Mouse (Mus musculus): ENCODE results near the gene Dnm3. TPM values are rescaled to one million over a fixed set of nuclear protein-coding genes. Genes with fewer than 3 reads are reported as not detected.

The Dnm3 gene
- total and polyA plus RNA-seq, 3 experiments = not detected

- Histone ChIP-seq H3K27me3 (ENCODE audit: control insufficient read depth in 1 of 2, insufficient read depth in 2 of 2, low read length in 2 of 2) (no peaks in the 10 kb centered on the region), H3K79me2 (ENCODE audit: control insufficient read depth, insufficient read depth, low read length, poor library complexity) (no peaks in the 10 kb centered on the region), H3K4me1 (ENCODE audit: control insufficient read depth in 1 of 2, insufficient read depth in 2 of 2, low read length in 2 of 2) (peaks cover 2 to 17% of the 10 kb centered on the region in 2 experiments), H3K36me3 (ENCODE audit: control insufficient read depth in 1 of 2, insufficient read depth in 2 of 2, low read length in 2 of 2) (peaks cover 0 to 23% of the 10 kb centered on the region in 2 experiments; a peak in 2 of 4 replicates), H3K9me3 (replicated peaks; ENCODE audit: insufficient read depth, low read length) (no peaks in the 10 kb centered on the region), H3K9ac (ENCODE audit: control insufficient read depth, low read depth, low read length, poor library complexity, severe bottlenecking) (no peak overlapping the region), H3K27ac (ENCODE audit: control insufficient read depth, low read depth, low read length) (peak overlapping the region; percentile 41; the same call in 1 of the 2 replicates), H3K4me3 (ENCODE audit: control insufficient read depth in 1 of 2, insufficient read depth in 1 of 2, low read depth in 2 of 2, low read length in 2 of 2) (no peak overlapping the region)
- DNase-seq (ENCODE audit: low read depth, low spot score) = no peak
- TF ChIP-seq TBP (IDR thresholded peaks at IDR 0.05; ENCODE audit: low read depth, low read length) (no peak), USF1 (IDR thresholded peaks at IDR 0.05; ENCODE audit: low read depth, low read length) (peak; percentile 70; the same call in 1 of the 2 replicates)
Measured at GRCm38 (mm10) chr1:162510013-162510356, 32.2 kb upstream of the Dnm3 start.

DNA sequence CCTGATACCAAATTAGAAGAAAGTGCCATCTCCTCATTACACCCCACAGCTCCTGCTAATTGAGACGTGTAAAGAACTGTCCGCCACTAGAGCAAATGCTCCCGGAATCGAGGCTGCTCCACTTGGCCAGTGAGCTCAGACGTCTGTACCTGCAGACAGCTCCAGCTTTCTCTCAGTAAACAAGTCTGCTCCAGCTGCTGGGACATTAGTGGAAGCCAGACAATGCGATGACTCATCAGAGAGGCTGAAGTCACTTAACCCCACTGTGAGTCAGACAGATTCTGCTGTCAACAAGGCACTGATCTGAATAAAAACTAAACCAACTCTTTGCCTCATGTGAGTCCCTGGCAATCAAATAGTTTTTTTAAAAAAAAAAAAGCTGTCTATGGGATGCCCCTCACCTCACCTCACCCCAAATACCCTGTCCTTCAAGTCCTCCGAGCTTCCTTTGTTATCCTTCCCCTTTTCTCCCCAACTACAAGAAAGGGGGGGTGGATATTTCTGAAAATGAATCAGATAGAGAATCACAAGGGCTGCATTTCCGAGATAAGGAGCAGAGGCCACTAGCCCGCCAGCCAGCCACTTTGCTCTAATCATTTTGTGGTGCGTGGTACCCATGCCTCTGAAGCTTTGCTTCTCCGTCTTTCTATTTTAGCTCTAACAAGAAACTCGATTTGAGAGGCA, 31.6 kb upstream of the Dnm3 start:
- Histone ChIP-seq H3K9ac (ENCODE audit: control insufficient read depth, low read depth, low read length, poor library complexity, severe bottlenecking) (peak overlapping the region; percentile 27; the same call in 1 of the 2 replicates), H3K36me3 (ENCODE audit: control insufficient read depth in 1 of 2, insufficient read depth in 2 of 2, low read length in 2 of 2) (peaks cover 0 to 27% of the 10 kb centered on the region in 2 experiments; a peak in 2 of 4 replicates), H3K4me3 (ENCODE audit: control insufficient read depth in 1 of 2, insufficient read depth in 1 of 2, low read depth in 2 of 2, low read length in 2 of 2) (peak overlapping the region in 1 of 2 experiments; percentile 16; a peak in 1 of 4 replicates), H3K9me3 (replicated peaks; ENCODE audit: insufficient read depth, low read length) (no peaks in the 10 kb centered on the region), H3K27me3 (ENCODE audit: control insufficient read depth in 1 of 2, insufficient read depth in 2 of 2, low read length in 2 of 2) (no peaks in the 10 kb centered on the region), H3K79me2 (ENCODE audit: control insufficient read depth, insufficient read depth, low read length, poor library complexity) (no peaks in the 10 kb centered on the region), H3K27ac (ENCODE audit: control insufficient read depth, low read depth, low read length) (peak overlapping the region; percentile 45), H3K4me1 (ENCODE audit: control insufficient read depth in 1 of 2, insufficient read depth in 2 of 2, low read length in 2 of 2) (peaks cover 2 to 17% of the 10 kb centered on the region in 2 experiments)
- peak; percentile 81 for DNase-seq (ENCODE audit: low read depth, low spot score)
- TF ChIP-seq HCFC1 (IDR thresholded peaks at IDR 0.05; ENCODE audit: low read depth, low read length) = no peak
- no peak for TF ChIP-seq MAX (IDR thresholded peaks at IDR 0.05; ENCODE audit: low read length)
- TF ChIP-seq ZKSCAN1 (IDR thresholded peaks at IDR 0.05; ENCODE audit: low read depth, low read length) = no peak
- TF ChIP-seq BHLHE40 (IDR thresholded peaks at IDR 0.05; ENCODE audit: borderline replicate concordance, low read depth, low read length) = no peak
- no peak for TF ChIP-seq ZMIZ1 (IDR thresholded peaks at IDR 0.05; ENCODE audit: low read depth, low read length)
- no peak for TF ChIP-seq ELF1 (IDR thresholded peaks at IDR 0.05; ENCODE audit: low read depth, low read length)
- no peak for TF ChIP-seq NRF1 (IDR thresholded peaks at IDR 0.05; ENCODE audit: insufficient read depth, low read depth, low read length, poor library complexity, severe bottlenecking)
- TF ChIP-seq UBTF (IDR thresholded peaks at IDR 0.05; ENCODE audit: borderline replicate concordance, insufficient read depth, low read depth, low read length) = no peak
- no peak for TF ChIP-seq MAZ (IDR thresholded peaks at IDR 0.05; ENCODE audit: low read depth, low read length)
- no peak for TF ChIP-seq ZC3H11A (IDR thresholded peaks at IDR 0.05; ENCODE audit: low read depth, low read length)
- TF ChIP-seq SIN3A (IDR thresholded peaks at IDR 0.05; ENCODE audit: low read length) = peak; percentile 20; the same call in 1 of the 2 replicates
- no peak for TF ChIP-seq E2F4 (IDR thresholded peaks at IDR 0.05; ENCODE audit: borderline replicate concordance, low read depth, low read length)
- TF ChIP-seq USF1 (IDR thresholded peaks at IDR 0.05; ENCODE audit: low read depth, low read length) = no peak
- TF ChIP-seq TCF12 (IDR thresholded peaks at IDR 0.05; ENCODE audit: low read depth, low read length) = peak; percentile 80
- no peak for TF ChIP-seq USF2 (IDR thresholded peaks at IDR 0.05; ENCODE audit: borderline replicate concordance in 1 of 2, insufficient read depth in 1 of 2, low read depth in 1 of 2, low read length in 2 of 2)
- no peak for TF ChIP-seq MYC (IDR thresholded peaks at IDR 0.05; ENCODE audit: low read depth, low read length)
- no peak for TF ChIP-seq MXI1 (IDR thresholded peaks at IDR 0.05; ENCODE audit: low read depth, low read length)
- TF ChIP-seq SMC3 (IDR thresholded peaks at IDR 0.05; ENCODE audit: low read depth, low read length) = no peak
- TF ChIP-seq TAL1 (IDR thresholded peaks at IDR 0.05; ENCODE audit: low read length) = peak; percentile 57; the same call in 1 of the 2 replicates
- peak; percentile 85; the same call in 1 of the 2 replicates for TF ChIP-seq JUND (IDR thresholded peaks at IDR 0.05; ENCODE audit: low read depth, low read length)
- no peak for TF ChIP-seq POLR2AphosphoS2 (IDR thresholded peaks at IDR 0.05; ENCODE audit: low read length)
- TF ChIP-seq MEF2A (IDR thresholded peaks at IDR 0.05; ENCODE audit: extremely low read depth, insufficient replicate concordance, low read depth, low read length, poor library complexity, severe bottlenecking) = no peak
- peak; percentile 60; the same call in 1 of the 2 replicates for TF ChIP-seq ETS1 (IDR thresholded peaks at IDR 0.05; ENCODE audit: low read depth, low read length)
- TF ChIP-seq KAT2A (conservative IDR thresholded peaks at IDR 0.05; ENCODE audit: low read depth, low read length) = no peak
- TF ChIP-seq CTCF (IDR thresholded peaks at IDR 0.05 in 2 of 3, conservative IDR thresholded peaks at IDR 0.05 in 1 of 3; ENCODE audit: control insufficient read depth in 1 of 3, insufficient read depth in 1 of 3, low read depth in 2 of 3, low read length in 3 of 3, poor library complexity in 1 of 3, severe bottlenecking in 1 of 3) = no peak
- peak; percentile 22; the same call in 1 of the 2 replicates for TF ChIP-seq ZNF384 (IDR thresholded peaks at IDR 0.05; ENCODE audit: low read depth, low read length)
- TF ChIP-seq MAFK (IDR thresholded peaks at IDR 0.05; ENCODE audit: borderline replicate concordance, low read depth, low read length) = no peak
- peak; percentile 73 for TF ChIP-seq GATA1 (IDR thresholded peaks at IDR 0.05; ENCODE audit: low read depth, low read length)
- TF ChIP-seq CHD1 (IDR thresholded peaks at IDR 0.05; ENCODE audit: low read depth, low read length) = no peak
